Mouse (Mus musculus): Measurements from ENCODE around the gene Lrrc46. TPM values are rescaled to one million over a fixed set of nuclear protein-coding genes. Genes with fewer than 3 reads are reported as not detected.

Lrrc46 gene
- polyA plus RNA-seq, 1 experiment from 2014 or later = 2.3 TPM

- WGBS = 31% methylated on average over 10 of the region's 10 CpGs
Measured at GRCm38 (mm10) chr11:97024977-97025376, 16.2 kb downstream of the Lrrc46 start.

GRCm38 (mm10) chr11:97021873-97022484 is 19.2 kb downstream of the Lrrc46 start:
- H3K4me1 ChIP-seq = peaks cover 48% of the 10 kb centered on the region
- H3K9me3 ChIP-seq (replicated peaks) = no peaks in the 10 kb centered on the region
- H3K4me2 ChIP-seq = peak overlapping the region; percentile 84
- no peak overlapping the region for H3K27ac ChIP-seq (replicated peaks)
- peak overlapping the region; percentile 50 for H3K4me3 ChIP-seq (replicated peaks)
- no peaks in the 10 kb centered on the region for H3K36me3 ChIP-seq
- under 1% methylated on average over 50 of the region's 50 CpGs for WGBS
- H3K9ac ChIP-seq (replicated peaks) = peak overlapping the region; percentile 51
- H3K27me3 ChIP-seq (replicated peaks) = peaks cover 80% of the 10 kb centered on the region
- ATAC-seq (ENCODE audit: low FRiP score) = peak; percentile 60; the same call in 1 of the 2 replicates

More at GRCm38 (mm10) chr11:97024977-97025376, 16.2 kb downstream of the Lrrc46 start:
- ATAC-seq (ENCODE audit: low FRiP score) = no peak
- H3K36me3 ChIP-seq = no peaks in the 10 kb centered on the region
- H3K4me3 ChIP-seq (replicated peaks) = no peak overlapping the region
- H3K27ac ChIP-seq (replicated peaks) = no peak overlapping the region
- H3K9me3 ChIP-seq (replicated peaks) = no peaks in the 10 kb centered on the region
- H3K4me1 ChIP-seq = peaks cover 30% of the 10 kb centered on the region
- no peak overlapping the region for H3K4me2 ChIP-seq
- H3K27me3 ChIP-seq (replicated peaks) = peaks cover 56% of the 10 kb centered on the region
- no peak overlapping the region for H3K9ac ChIP-seq (replicated peaks)

- Histone ChIP-seq H3K4me1 (peaks cover 48% of the 10 kb centered on the region), H3K4me3 (replicated peaks) (peak overlapping the region; percentile 50), H3K27ac (replicated peaks) (no peak overlapping the region), H3K27me3 (replicated peaks) (peaks cover 87% of the 10 kb centered on the region), H3K4me2 (peak overlapping the region; percentile 84), H3K9ac (replicated peaks) (no peak overlapping the region), H3K9me3 (replicated peaks) (no peaks in the 10 kb centered on the region), H3K36me3 (no peaks in the 10 kb centered on the region)
- ATAC-seq (ENCODE audit: low FRiP score) = 0 out of 2 replicates have a peak, but pooled peaks have one; percentile 1
- WGBS = 3% methylated on average over 27 of the region's 27 CpGs
Measured at GRCm38 (mm10) chr11:97021121-97021765, 20.0 kb downstream of the Lrrc46 start.

GRCm38 (mm10) chr11:97019345-97019708 is 21.9 kb downstream of the Lrrc46 start:
- 5% methylated on average over 13 of the region's 13 CpGs for WGBS

GRCm38 (mm10) chr11:97018583-97019344 is 22.4 kb downstream of the Lrrc46 start:
- H3K4me1 ChIP-seq = peaks cover 38% of the 10 kb centered on the region
- no peak for ATAC-seq (ENCODE audit: low FRiP score)
- no peaks in the 10 kb centered on the region for H3K9me3 ChIP-seq (replicated peaks)
- H3K27me3 ChIP-seq (replicated peaks) = peaks cover 90% of the 10 kb centered on the region
- H3K9ac ChIP-seq (replicated peaks) = no peak overlapping the region
- H3K4me3 ChIP-seq (replicated peaks) = peak overlapping the region; percentile 34
- H3K27ac ChIP-seq (replicated peaks) = no peak overlapping the region
- under 1% methylated on average over 44 of the region's 68 CpGs for WGBS
- no peaks in the 10 kb centered on the region for H3K36me3 ChIP-seq
- peak overlapping the region; percentile 56 for H3K4me2 ChIP-seq

More at GRCm38 (mm10) chr11:97019345-97019708, 21.9 kb downstream of the Lrrc46 start:
- peak overlapping the region; percentile 56; the same call in 1 of the 2 replicates for H3K4me2 ChIP-seq
- H3K27me3 ChIP-seq (replicated peaks) = peaks cover 90% of the 10 kb centered on the region
- ATAC-seq (ENCODE audit: low FRiP score) = no peak
- H3K4me3 ChIP-seq (replicated peaks) = no peak overlapping the region
- H3K9ac ChIP-seq (replicated peaks) = no peak overlapping the region
- peaks cover 38% of the 10 kb centered on the region for H3K4me1 ChIP-seq
- no peaks in the 10 kb centered on the region for H3K9me3 ChIP-seq (replicated peaks)
- no peak overlapping the region for H3K27ac ChIP-seq (replicated peaks)
- H3K36me3 ChIP-seq = no peaks in the 10 kb centered on the region

- H3K36me3 ChIP-seq = no peaks in the 10 kb centered on the region
- no peak for ATAC-seq (ENCODE audit: low FRiP score)
- peak overlapping the region; percentile 56 for H3K4me2 ChIP-seq
- H3K9me3 ChIP-seq (replicated peaks) = no peaks in the 10 kb centered on the region
- peak overlapping the region; percentile 34 for H3K4me3 ChIP-seq (replicated peaks)
- H3K27me3 ChIP-seq (replicated peaks) = peaks cover 82% of the 10 kb centered on the region
- peaks cover 38% of the 10 kb centered on the region for H3K4me1 ChIP-seq
- no peak overlapping the region for H3K9ac ChIP-seq (replicated peaks)
- WGBS = under 1% methylated on average over 36 of the region's 36 CpGs
- H3K27ac ChIP-seq (replicated peaks) = no peak overlapping the region
Measured at GRCm38 (mm10) chr11:97017696-97018582, 23.3 kb downstream of the Lrrc46 start.

GRCm38 (mm10) chr11:97013121-97013670 is 28.0 kb downstream of the Lrrc46 start, which contains the start of gene Sp6:
Gene Sp6, plus strand, starts transcription at chr11:97013394.
- ATAC-seq (ENCODE audit: low FRiP score) = no peak
- H3K4me3 ChIP-seq (replicated peaks) = no peak within 1 kb of the TSS
- WGBS = 30% methylated on average over 7 of the region's 8 CpGs
- H3K4me2 ChIP-seq = no peak within 1 kb of the TSS
- peaks cover 62% of the 10 kb centered on the region for H3K27me3 ChIP-seq (replicated peaks)
- no peaks in the 10 kb centered on the region for H3K9me3 ChIP-seq (replicated peaks)
- peaks cover 7% of the 10 kb centered on the region; the same call in 1 of the 2 replicates for H3K4me1 ChIP-seq
- no peak within 1 kb of the TSS for H3K27ac ChIP-seq (replicated peaks)
- H3K9ac ChIP-seq (replicated peaks) = no peak within 1 kb of the TSS
- no peaks in the 10 kb centered on the region for H3K36me3 ChIP-seq

- H3K9me3 ChIP-seq (replicated peaks) = no peaks in the 10 kb centered on the region
- no peak overlapping the region for H3K4me2 ChIP-seq
- no peaks in the 10 kb centered on the region for H3K4me1 ChIP-seq
- H3K27me3 ChIP-seq (replicated peaks) = peaks cover 40% of the 10 kb centered on the region
- no peak for ATAC-seq (ENCODE audit: low FRiP score)
- H3K27ac ChIP-seq (replicated peaks) = no peak overlapping the region
- H3K36me3 ChIP-seq = no peaks in the 10 kb centered on the region
- 55% methylated on average over 8 of the region's 8 CpGs for WGBS
- H3K9ac ChIP-seq (replicated peaks) = no peak overlapping the region
- no peak overlapping the region for H3K4me3 ChIP-seq (replicated peaks)
Measured at GRCm38 (mm10) chr11:97009198-97009790, 31.9 kb downstream of the Lrrc46 start.

GRCm38 (mm10) chr11:97007093-97007794 is 34.0 kb downstream of the Lrrc46 start:
- Histone ChIP-seq H3K36me3 (no peaks in the 10 kb centered on the region), H3K4me2 (no peak overlapping the region), H3K4me1 (no peaks in the 10 kb centered on the region), H3K9me3 (replicated peaks) (no peaks in the 10 kb centered on the region), H3K4me3 (replicated peaks) (no peak overlapping the region), H3K9ac (replicated peaks) (no peak overlapping the region), H3K27ac (replicated peaks) (no peak overlapping the region), H3K27me3 (replicated peaks) (peaks cover 38% of the 10 kb centered on the region)
- no peak for ATAC-seq (ENCODE audit: low FRiP score)
- WGBS = 78% methylated on average over 9 of the region's 9 CpGs

- Histone ChIP-seq H3K9me3 (replicated peaks) (no peaks in the 10 kb centered on the region), H3K36me3 (no peaks in the 10 kb centered on the region), H3K27ac (replicated peaks) (no peak overlapping the region), H3K4me2 (no peak overlapping the region), H3K27me3 (replicated peaks) (peaks cover 29% of the 10 kb centered on the region), H3K4me3 (replicated peaks) (no peak overlapping the region), H3K9ac (replicated peaks) (no peak overlapping the region), H3K4me1 (no peaks in the 10 kb centered on the region)
- no peak for ATAC-seq (ENCODE audit: low FRiP score)
- WGBS = 26% methylated on average over 5 of the region's 5 CpGs
Measured at GRCm38 (mm10) chr11:97003170-97003569, 38.0 kb downstream of the Lrrc46 start.
